Mouse (Mus musculus) limb, embryonic 11.5 days (tissue): ENCODE data around the gene Slc39a7. TPM values are rescaled to one million over a fixed set of nuclear protein-coding genes. Genes with fewer than 3 reads are reported as not detected.
A peak's percentile ranks its signal among the peaks of the same experiment; 100 is the strongest.

ENCODE experiments used
- ATAC-seq: fragments of 200-750 bp; cut with Nextera tagmentation; 2 replicates; pipeline ENCODE4 v1.8.0; 2017; ENCODE audit warnings: low read depth; ENCODE audit not compliant: insufficient number of reproducible peaks, low FRiP score, low TSS enrichment
- DNase-seq: peaks from one replicate; pipeline ENCODE4 v3.0.0-alpha.2; 2015; ENCODE audit warnings: low spot score
- H3K27ac ChIP-seq: fragments of 300-500 bp; sonication (generic); replicated peaks from 2 replicates; pipeline ENCODE4 v1.5.1; 2014; ENCODE audit warnings: low read depth, mild to moderate bottlenecking, low read length
- H3K27me3 ChIP-seq: fragments of 300-500 bp; sonication (generic); 2 replicates; pipeline ENCODE4 v1.6.1; 2014; ENCODE audit warnings: mild to moderate bottlenecking, low read length, mixed read lengths; ENCODE audit not compliant: control insufficient read depth, insufficient read depth
- H3K36me3 ChIP-seq: fragments of 300-500 bp; sonication (generic); 2 replicates; pipeline ENCODE4 v1.6.1; 2014; ENCODE audit warnings: mild to moderate bottlenecking, low read length, moderate library complexity, mixed read lengths; ENCODE audit not compliant: control insufficient read depth, insufficient read depth
- H3K4me1 ChIP-seq: fragments of 300-500 bp; sonication (generic); 2 replicates; pipeline ENCODE4 v1.6.1; 2014; ENCODE audit warnings: low read length, mixed read lengths; ENCODE audit not compliant: control insufficient read depth, insufficient read depth
- H3K4me2 ChIP-seq: fragments of 300-500 bp; sonication (generic); 2 replicates; pipeline ENCODE4 v1.6.1; 2014; ENCODE audit warnings: low read depth, mild to moderate bottlenecking, moderate library complexity; ENCODE audit not compliant: severe bottlenecking
- H3K4me3 ChIP-seq: fragments of 300-500 bp; sonication (generic); 2 replicates; pipeline ENCODE4 v1.5.1; 2014; ENCODE audit warnings: low read depth, low read length
- H3K9ac ChIP-seq: fragments of 300-500 bp; sonication (generic); 2 replicates; pipeline ENCODE4 v1.6.1; 2014; ENCODE audit warnings: mild to moderate bottlenecking, low read length
- H3K9me3 ChIP-seq: fragments of 300-500 bp; sonication (generic); 2 replicates; pipeline ENCODE4 v1.6.1; 2016; ENCODE audit warnings: low read length; ENCODE audit not compliant: control insufficient read depth
- WGBS: fragments of 180-500 bp; shearing (Covaris S2); extraction: QIAGEN DNeasy Blood & Tissue Kit; methylation state at CpG from one replicate; pipeline ENCODE4 v1.1.7; 2014; 5-methylcytosine and 5-hydroxymethylcytosine counted together
- polyA plus RNA-seq: library from polyadenylated mRNA; unstranded; fragments of >200 nt; fragmentation: Nextera tagmentation; extraction: Ambion mirVana; gene quantifications from 2 replicates; pipeline ENCODE4 v1.2.1, GENCODE M21; 2014

Gene Slc39a7
- 85.6 and 94.1 TPM in 2 replicates for polyA plus RNA-seq

DNA sequence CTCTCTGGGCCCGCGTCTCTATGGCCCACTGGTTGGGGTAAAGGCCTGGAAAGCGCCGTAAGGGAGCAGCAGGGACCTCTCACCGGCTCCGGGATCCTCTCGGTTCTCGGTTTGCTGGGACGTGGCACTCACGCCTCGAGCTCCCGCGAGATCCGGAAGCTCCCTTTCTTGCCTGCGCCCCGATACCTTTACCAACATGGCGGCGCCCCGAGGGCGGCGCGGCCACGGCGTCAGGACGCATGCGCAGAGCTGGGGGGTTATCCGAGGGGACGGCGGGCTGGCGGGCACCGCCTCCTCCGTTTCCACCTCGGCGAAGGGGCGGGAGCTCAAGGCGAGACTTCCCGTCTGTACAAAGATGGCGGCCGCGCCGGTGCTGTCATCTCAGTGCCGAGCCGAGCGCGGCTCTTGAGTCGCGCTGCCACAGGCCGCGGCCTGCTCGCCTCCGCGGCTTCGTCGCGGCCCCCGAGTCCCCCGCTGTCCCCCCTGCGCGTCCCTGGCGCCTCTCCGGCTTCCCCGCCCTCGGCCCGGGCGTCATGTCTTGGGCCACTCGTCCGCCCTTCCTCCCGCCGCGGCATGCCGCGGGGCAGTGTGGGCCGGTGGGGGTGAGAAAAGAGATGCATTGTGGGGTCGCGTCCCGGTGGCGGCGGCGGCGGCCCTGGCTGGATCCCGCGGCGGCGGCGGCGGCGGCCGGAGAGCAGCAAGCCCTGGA is at the start of gene Slc39a7, which contains the start of gene Rxrb:
TSS of gene Slc39a7 (minus strand) at position 218 of the 709 bp plus-strand sequence.
TSS of gene Rxrb (plus strand) at position 348 of the 709 bp plus-strand sequence.
- under 1% methylated on average over 75 of the region's 88 CpGs for WGBS
- H3K9me3 ChIP-seq: no peaks in the 10 kb centered on the region
- no peaks in the 10 kb centered on the region for H3K27me3 ChIP-seq
- DNase-seq: peak; percentile 100
- peak; percentile 74 for ATAC-seq
- peak within 1 kb of the TSS; percentile 99 for H3K4me2 ChIP-seq
- peak within 1 kb of the TSS; percentile 89 for H3K27ac ChIP-seq
- peaks cover 39% of the 10 kb centered on the region for H3K4me1 ChIP-seq
- peak within 1 kb of the TSS; percentile 92 for H3K9ac ChIP-seq
- H3K4me3 ChIP-seq: peak within 1 kb of the TSS; percentile 88
- H3K36me3 ChIP-seq: peaks cover 27% of the 10 kb centered on the region

- H3K9me3 ChIP-seq: no peaks in the 10 kb centered on the region
- no peak overlapping the region for H3K27ac ChIP-seq
- H3K9ac ChIP-seq: no peak overlapping the region
- H3K4me1 ChIP-seq: no peaks in the 10 kb centered on the region
- ATAC-seq (no peak), DNase-seq (no peak)
- no peak overlapping the region for H3K4me2 ChIP-seq
- no peak overlapping the region for H3K4me3 ChIP-seq
- H3K27me3 ChIP-seq: peaks cover 12% of the 10 kb centered on the region; the same call in 1 of the 2 replicates
- H3K36me3 ChIP-seq: no peaks in the 10 kb centered on the region
- WGBS: 21% methylated on average over 5 of the region's 5 CpGs
These were observed 48.1 kb upstream of the Slc39a7 start for GRCm38 (mm10) chr17:34079621-34080020.

- Histone ChIP-seq H3K27ac (no peak overlapping the region), H3K4me3 (no peak overlapping the region), H3K4me1 (no peaks in the 10 kb centered on the region), H3K27me3 (peaks cover 12% of the 10 kb centered on the region; the same call in 1 of the 2 replicates), H3K9me3 (no peaks in the 10 kb centered on the region), H3K36me3 (no peaks in the 10 kb centered on the region), H3K9ac (no peak overlapping the region), H3K4me2 (no peak overlapping the region)
- WGBS: 89% methylated on average over 11 of the region's 11 CpGs
- no peak for DNase-seq
- no peak for ATAC-seq
These were observed 47.5 kb upstream of the Slc39a7 start for GRCm38 (mm10) chr17:34079002-34079401.

DNA sequence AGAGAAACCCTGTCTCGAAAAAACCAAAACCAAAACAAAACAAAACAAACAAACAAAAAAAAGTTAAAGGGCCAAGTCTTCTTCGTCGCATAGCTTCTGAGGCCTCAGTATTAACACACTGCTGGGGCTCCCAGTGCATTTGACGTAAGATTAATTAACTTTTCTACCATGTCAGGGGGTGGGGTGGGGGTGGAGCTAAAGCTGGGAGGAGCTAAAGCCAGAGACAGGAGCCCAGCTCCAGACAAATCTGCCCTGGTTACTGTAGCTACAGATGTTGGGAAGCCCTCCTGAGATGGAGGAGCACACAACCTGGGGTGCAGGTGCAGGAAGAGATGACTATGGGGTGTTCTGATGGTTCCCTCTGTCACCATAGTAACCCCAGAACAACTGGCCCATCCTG is 46.7 kb upstream of the Slc39a7 start:
- H3K4me3 ChIP-seq: no peak overlapping the region
- no peak overlapping the region for H3K4me2 ChIP-seq
- H3K27ac ChIP-seq: no peak overlapping the region
- H3K27me3 ChIP-seq: peaks cover 12% of the 10 kb centered on the region; the same call in 1 of the 2 replicates
- DNase-seq (no peak), ATAC-seq (no peak)
- no peaks in the 10 kb centered on the region for H3K4me1 ChIP-seq
- no peak overlapping the region for H3K9ac ChIP-seq
- H3K36me3 ChIP-seq: no peaks in the 10 kb centered on the region
- no peaks in the 10 kb centered on the region for H3K9me3 ChIP-seq
- 68% methylated on average over 4 of the region's 4 CpGs for WGBS

GRCm38 (mm10) chr17:34077549-34077948 is 46.1 kb upstream of the Slc39a7 start:
- Histone ChIP-seq H3K36me3 (no peaks in the 10 kb centered on the region), H3K4me1 (no peaks in the 10 kb centered on the region), H3K4me2 (no peak overlapping the region), H3K27ac (no peak overlapping the region), H3K27me3 (peaks cover 12% of the 10 kb centered on the region; the same call in 1 of the 2 replicates), H3K9ac (no peak overlapping the region), H3K4me3 (no peak overlapping the region), H3K9me3 (no peaks in the 10 kb centered on the region)
- ATAC-seq (no peak), DNase-seq (peak; percentile 87)
- WGBS: 3% methylated on average over 9 of the region's 9 CpGs

DNA sequence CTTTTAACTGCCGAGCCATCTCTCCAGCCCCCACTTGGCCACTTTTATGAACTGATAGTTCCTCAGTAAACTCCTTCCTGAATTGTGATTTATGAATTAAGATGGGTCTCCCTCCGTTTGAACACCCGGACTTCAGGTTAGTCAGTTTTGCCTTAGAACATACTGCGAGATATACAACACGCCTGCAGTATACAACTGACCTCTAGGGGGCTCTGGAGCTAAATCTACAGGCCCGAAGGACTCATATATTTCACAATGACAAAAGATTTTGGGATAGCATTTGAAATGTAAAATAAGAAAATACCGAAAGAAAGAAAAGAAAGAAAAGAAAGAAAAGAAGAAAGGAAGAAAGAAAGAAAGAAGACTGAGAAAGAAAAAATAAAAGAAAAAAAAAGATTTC is 43.8 kb upstream of the Slc39a7 start:
- no peaks in the 10 kb centered on the region for H3K9me3 ChIP-seq
- ATAC-seq (no peak), DNase-seq (peak; percentile 78)
- 38% methylated on average over 7 of the region's 7 CpGs for WGBS
- H3K4me1 ChIP-seq: no peaks in the 10 kb centered on the region
- no peak overlapping the region for H3K4me3 ChIP-seq
- no peak overlapping the region for H3K4me2 ChIP-seq
- no peak overlapping the region for H3K9ac ChIP-seq
- no peaks in the 10 kb centered on the region for H3K36me3 ChIP-seq
- no peak overlapping the region for H3K27ac ChIP-seq
- H3K27me3 ChIP-seq: peaks cover 12% of the 10 kb centered on the region; the same call in 1 of the 2 replicates

DNA sequence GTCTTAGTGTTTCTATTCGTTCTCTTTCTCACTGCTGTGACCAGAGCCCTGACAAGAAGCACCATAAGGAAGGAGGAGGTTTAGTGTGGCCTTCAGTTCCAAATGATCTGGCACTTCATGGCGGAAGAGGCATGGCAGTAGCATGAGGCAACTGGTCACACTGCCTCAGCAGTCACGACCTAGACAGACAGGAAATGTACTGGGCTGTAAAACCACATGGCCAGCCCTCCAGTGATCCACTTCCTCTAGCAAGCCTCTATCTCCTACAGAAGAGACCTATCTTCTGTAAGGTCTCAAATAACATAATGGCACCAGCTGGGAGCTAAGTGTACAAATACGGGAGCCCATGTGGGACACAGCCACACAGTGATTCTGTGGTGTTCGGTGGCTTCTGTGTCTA is 40.6 kb upstream of the Slc39a7 start:
- Histone ChIP-seq H3K4me3 (no peak overlapping the region), H3K36me3 (no peaks in the 10 kb centered on the region), H3K4me2 (no peak overlapping the region), H3K4me1 (no peaks in the 10 kb centered on the region), H3K9ac (no peak overlapping the region), H3K27me3 (peaks cover 10% of the 10 kb centered on the region; the same call in 1 of the 2 replicates), H3K27ac (no peak overlapping the region), H3K9me3 (no peaks in the 10 kb centered on the region)
- no peak for DNase-seq
- no peak for ATAC-seq
- WGBS: 67% methylated on average over 5 of the region's 5 CpGs

DNA sequence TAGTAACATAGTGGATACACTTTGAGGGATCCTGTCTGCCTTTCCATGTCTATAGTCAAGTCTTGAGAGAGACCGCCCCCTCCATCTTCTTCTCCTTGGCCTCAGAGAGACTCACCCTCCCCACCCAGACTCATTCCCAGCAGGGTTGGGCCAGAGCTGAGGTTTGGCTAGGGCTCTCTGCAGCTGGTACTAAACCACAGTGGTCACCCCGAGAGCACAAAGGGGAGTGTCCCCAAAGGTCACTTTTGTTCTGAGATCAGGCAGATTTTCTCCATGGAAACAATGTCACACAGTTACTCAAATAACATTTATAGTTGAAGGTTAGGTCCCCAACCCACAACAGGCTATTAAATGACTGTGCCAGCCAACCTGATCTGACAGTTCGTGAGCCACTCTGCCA is 37.4 kb upstream of the Slc39a7 start:
- H3K27ac ChIP-seq: no peak overlapping the region
- DNase-seq (no peak), ATAC-seq (no peak)
- no peaks in the 10 kb centered on the region for H3K9me3 ChIP-seq
- H3K4me3 ChIP-seq: no peak overlapping the region
- 55% methylated on average over 3 of the region's 3 CpGs for WGBS
- H3K4me2 ChIP-seq: no peak overlapping the region
- H3K4me1 ChIP-seq: no peaks in the 10 kb centered on the region
- no peaks in the 10 kb centered on the region for H3K36me3 ChIP-seq
- no peaks in the 10 kb centered on the region for H3K27me3 ChIP-seq
- no peak overlapping the region for H3K9ac ChIP-seq
